Mouse (Mus musculus) MEL-GATA-1-ER (cell line): ENCODE data around the gene Kpna7.
"Not testable (repeated sequence)": the region's sequence is repeated elsewhere in the genome, so short reads cannot be mapped to it uniquely, and the experiment has no call there.

Experiments
- DNase-seq: peaks from one replicate; pipeline ENCODE4 v3.0.0-alpha.2; 2012; ENCODE audit warnings: low read depth; ENCODE audit errors: extremely low read depth

Gene Kpna7

GRCm38 (mm10) chr5:145020712-145021111 lies 63.1 kb downstream of the Kpna7 start:
- peak; percentile 43 for DNase-seq

GRCm38 (mm10) chr5:145020254-145020653 lies 63.6 kb downstream of the Kpna7 start:
- not testable (repeated sequence) for DNase-seq

GRCm38 (mm10) chr5:145016761-145017160 lies 67.1 kb downstream of the Kpna7 start:
- not testable (repeated sequence) for DNase-seq

- no peak for DNase-seq
These were observed 69.6 kb downstream of the Kpna7 start for GRCm38 (mm10) chr5:145014278-145014677.

GRCm38 (mm10) chr5:145008878-145009659 lies 74.8 kb downstream of the Kpna7 start:
- DNase-seq: no peak

- DNase-seq: no peak
These were observed 78.2 kb downstream of the Kpna7 start for GRCm38 (mm10) chr5:145005596-145005995.

- no peak for DNase-seq
These were observed 79.3 kb downstream of the Kpna7 start for GRCm38 (mm10) chr5:145004495-145004894.

GRCm38 (mm10) chr5:145003362-145003761 lies 80.5 kb downstream of the Kpna7 start:
- DNase-seq: no peak

GRCm38 (mm10) chr5:144998491-144998890 lies 85.3 kb downstream of the Kpna7 start:
- peak; percentile 67 for DNase-seq

- no peak for DNase-seq
These were observed 93.3 kb downstream of the Kpna7 start for GRCm38 (mm10) chr5:144990481-144990880.

GRCm38 (mm10) chr5:144990051-144990450 lies 93.8 kb downstream of the Kpna7 start:
- DNase-seq: no peak

GRCm38 (mm10) chr5:144989061-144989405 lies 94.8 kb downstream of the Kpna7 start:
- DNase-seq: no peak

GRCm38 (mm10) chr5:144988340-144989060 lies 95.3 kb downstream of the Kpna7 start:
- peak; percentile 39 for DNase-seq

GRCm38 (mm10) chr5:144987561-144987960 lies 96.3 kb downstream of the Kpna7 start:
- DNase-seq: no peak

- no peak for DNase-seq
These were observed 99.0 kb downstream of the Kpna7 start for GRCm38 (mm10) chr5:144984839-144985238.

- no peak for DNase-seq
These were observed 100.6 kb downstream of the Kpna7 start for GRCm38 (mm10) chr5:144983227-144983626.

GRCm38 (mm10) chr5:144979110-144979509 lies 104.7 kb downstream of the Kpna7 start:
- DNase-seq: no peak

GRCm38 (mm10) chr5:144978533-144979107 lies 105.2 kb downstream of the Kpna7 start:
- DNase-seq: no peak

GRCm38 (mm10) chr5:144971266-144971665 lies 112.6 kb downstream of the Kpna7 start:
- no peak for DNase-seq

GRCm38 (mm10) chr5:144965639-144966351 lies 118.0 kb downstream of the Kpna7 start, which contains the start of gene Smurf1:
TSS of gene Smurf1 (minus strand) at chr5:144965847.
- peak; percentile 45 for DNase-seq

- peak; percentile 77 for DNase-seq
These were observed 118.8 kb downstream of the Kpna7 start for GRCm38 (mm10) chr5:144964872-144965638.
